Mouse (Mus musculus) myocyte (in vitro differentiated cells): ENCODE measurements around the gene Trip12. TPM values are rescaled to one million over a fixed set of nuclear protein-coding genes. Genes with fewer than 3 reads are reported as not detected.
A peak's percentile ranks its signal among the peaks of the same experiment; 100 is the strongest.

Experiments
- H3K27me3 ChIP-seq: one replicate; pipeline ENCODE4 v1.6.1; 2011; ENCODE audit not compliant: control insufficient read depth, insufficient read depth, insufficient read length
- H3K36me3 ChIP-seq: one replicate; pipeline ENCODE4 v1.6.1; 2011; ENCODE audit not compliant: control insufficient read depth, insufficient read depth
- H3K4me2 ChIP-seq: one replicate; pipeline ENCODE4 v1.6.1; 2011; ENCODE audit warnings: low read depth, control low read depth
- H3K4me3 ChIP-seq: one replicate; pipeline ENCODE4 v1.5.1; 2011; ENCODE audit warnings: mild to moderate bottlenecking, control low read depth, moderate library complexity
- H3K79me2 ChIP-seq: one replicate; pipeline ENCODE4 v1.6.1; 2011; ENCODE audit not compliant: control insufficient read depth, insufficient read depth
- H3ac ChIP-seq: one replicate; pipeline ENCODE4 v1.6.1; 2011; ENCODE audit not compliant: control insufficient read depth, insufficient read length
- CEBPB ChIP-seq: IDR thresholded peaks from 2 replicates; pipeline ENCODE4 v1.6.1; 2011; ENCODE audit warnings: mild to moderate bottlenecking, moderate library complexity; ENCODE audit not compliant: poor library complexity, insufficient read depth, severe bottlenecking
- E2F4 ChIP-seq: IDR thresholded peaks from one replicate; pipeline ENCODE4 v1.6.1; 2011; ENCODE audit warnings: mild to moderate bottlenecking, control low read depth, moderate library complexity; ENCODE audit not compliant: insufficient read depth
- MAX ChIP-seq: IDR thresholded peaks from one replicate; pipeline ENCODE4 v1.6.1; 2011; ENCODE audit warnings: low read depth, mild to moderate bottlenecking, control low read depth
- MYOD1 ChIP-seq, 3 experiments: IDR thresholded peaks; one replicate each; pipeline ENCODE4 v1.6.1; 2011; ENCODE audit warnings: control low read depth in 2 of 3, low read depth in 2 of 3, mild to moderate bottlenecking in 2 of 3, moderate library complexity in 1 of 3; ENCODE audit not compliant: insufficient read length in 2 of 3, control insufficient read depth in 1 of 3
- MYOG ChIP-seq, 3 experiments: IDR thresholded peaks; one replicate each; pipeline ENCODE4 v1.6.1; 2011; ENCODE audit warnings: control low read depth in 2 of 3, low read depth in 2 of 3, mild to moderate bottlenecking in 2 of 3; ENCODE audit not compliant: insufficient read length in 2 of 3, control insufficient read depth in 1 of 3, insufficient read depth in 1 of 3
- POLR2A ChIP-seq: IDR thresholded peaks from one replicate; pipeline ENCODE4 v1.6.1; 2011; ENCODE audit warnings: low read depth, mild to moderate bottlenecking, control low read depth, moderate library complexity; ENCODE audit not compliant: insufficient read length
- POLR2AphosphoS2 ChIP-seq: IDR thresholded peaks from one replicate; pipeline ENCODE4 v1.6.1; 2011; ENCODE audit warnings: low read depth, control low read depth; ENCODE audit not compliant: insufficient read length
- REST ChIP-seq: IDR thresholded peaks from one replicate; pipeline ENCODE4 v1.6.1; 2011; ENCODE audit warnings: mild to moderate bottlenecking, control low read depth, moderate library complexity; ENCODE audit not compliant: insufficient read depth, insufficient read length
- SRF ChIP-seq: IDR thresholded peaks from one replicate; pipeline ENCODE4 v1.6.1; 2011; ENCODE audit warnings: low read depth; ENCODE audit not compliant: control insufficient read depth, insufficient read length
- TCF12 ChIP-seq: IDR thresholded peaks from one replicate; pipeline ENCODE4 v1.6.1; 2011; ENCODE audit warnings: mild to moderate bottlenecking, control low read depth; ENCODE audit not compliant: poor library complexity, insufficient read depth, severe bottlenecking
- TCF3 ChIP-seq: IDR thresholded peaks from one replicate; pipeline ENCODE4 v1.6.1; 2011; ENCODE audit warnings: low read depth, control low read depth; ENCODE audit not compliant: insufficient read length
- USF1 ChIP-seq: IDR thresholded peaks from one replicate; pipeline ENCODE4 v1.6.1; 2011; ENCODE audit warnings: low read depth, mild to moderate bottlenecking, control low read depth, moderate library complexity
- polyA plus RNA-seq: library from polyadenylated mRNA; unstranded; fragments of >200 nt; fragmentation: generic; extraction: Trizol; gene quantifications from one replicate; pipeline ENCODE4 v1.2.1, GENCODE M21; 2012; ENCODE audit warnings: missing spikeins

Trip12 gene
- polyA plus RNA-seq, 1 experiment = 52.6 TPM

- no peak overlapping the region for H3K4me3 ChIP-seq
- no peak for TF ChIP-seq MYOG (IDR thresholded peaks at IDR 0.05; ENCODE audit: control insufficient read depth in 1 of 3, insufficient read depth in 1 of 3, insufficient read length in 2 of 3, low read depth in 2 of 3)
- no peak for TF ChIP-seq USF1
- TF ChIP-seq TCF12 = no peak
- TF ChIP-seq POLR2A = no peak
- TF ChIP-seq MAX = no peak
- TF ChIP-seq MYOD1 (IDR thresholded peaks at IDR 0.05; ENCODE audit: control insufficient read depth in 1 of 3, insufficient read length in 2 of 3, low read depth in 2 of 3) = no peak
- TF ChIP-seq CEBPB = no peak
- no peak for TF ChIP-seq TCF3
- TF ChIP-seq POLR2AphosphoS2 = no peak
- TF ChIP-seq SRF = no peak
- no peak for TF ChIP-seq E2F4
- TF ChIP-seq REST = no peak
- peaks cover 5% of the 10 kb centered on the region for H3K27me3 ChIP-seq
- no peak overlapping the region for H3ac ChIP-seq
- no peak overlapping the region for H3K4me2 ChIP-seq
- H3K36me3 ChIP-seq = no peaks in the 10 kb centered on the region
- no peaks in the 10 kb centered on the region for H3K79me2 ChIP-seq
Observed at GRCm38 (mm10) chr1:84700254-84700653, 140.1 kb downstream of the Trip12 start.

DNA sequence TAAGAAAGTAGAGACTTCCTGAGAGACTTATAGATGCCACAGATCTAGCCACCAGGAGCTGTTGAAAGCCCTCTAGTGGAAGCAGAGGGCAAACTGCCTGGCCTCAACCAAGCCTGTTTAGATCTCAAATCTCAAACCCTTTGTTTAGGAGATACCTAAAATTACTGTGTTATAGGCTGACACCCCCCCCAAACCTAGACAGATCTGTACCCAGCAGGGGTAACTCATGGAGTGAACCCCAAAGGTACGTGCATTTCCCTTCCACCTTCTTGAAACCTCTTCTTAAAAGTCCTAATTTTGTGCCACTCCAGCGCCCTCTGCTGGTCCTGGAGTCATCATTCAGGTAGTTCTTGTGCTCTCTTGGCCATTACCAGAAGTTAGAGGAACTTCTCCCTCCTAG, 143.2 kb downstream of the Trip12 start:
- H3K79me2 ChIP-seq = no peaks in the 10 kb centered on the region
- H3ac ChIP-seq = no peak overlapping the region
- peaks cover 9% of the 10 kb centered on the region for H3K27me3 ChIP-seq
- TF ChIP-seq POLR2A (no peak), SRF (no peak), TCF12 (no peak), TCF3 (no peak), MYOD1 (IDR thresholded peaks at IDR 0.05; ENCODE audit: control insufficient read depth in 1 of 3, insufficient read length in 2 of 3, low read depth in 2 of 3) (no peak), CEBPB (no peak), USF1 (no peak), MYOG (IDR thresholded peaks at IDR 0.05; ENCODE audit: control insufficient read depth in 1 of 3, insufficient read depth in 1 of 3, insufficient read length in 2 of 3, low read depth in 2 of 3) (no peak), MAX (no peak), E2F4 (no peak), REST (no peak), POLR2AphosphoS2 (no peak)
- H3K4me3 ChIP-seq = no peak overlapping the region
- no peaks in the 10 kb centered on the region for H3K36me3 ChIP-seq
- H3K4me2 ChIP-seq = no peak overlapping the region

DNA sequence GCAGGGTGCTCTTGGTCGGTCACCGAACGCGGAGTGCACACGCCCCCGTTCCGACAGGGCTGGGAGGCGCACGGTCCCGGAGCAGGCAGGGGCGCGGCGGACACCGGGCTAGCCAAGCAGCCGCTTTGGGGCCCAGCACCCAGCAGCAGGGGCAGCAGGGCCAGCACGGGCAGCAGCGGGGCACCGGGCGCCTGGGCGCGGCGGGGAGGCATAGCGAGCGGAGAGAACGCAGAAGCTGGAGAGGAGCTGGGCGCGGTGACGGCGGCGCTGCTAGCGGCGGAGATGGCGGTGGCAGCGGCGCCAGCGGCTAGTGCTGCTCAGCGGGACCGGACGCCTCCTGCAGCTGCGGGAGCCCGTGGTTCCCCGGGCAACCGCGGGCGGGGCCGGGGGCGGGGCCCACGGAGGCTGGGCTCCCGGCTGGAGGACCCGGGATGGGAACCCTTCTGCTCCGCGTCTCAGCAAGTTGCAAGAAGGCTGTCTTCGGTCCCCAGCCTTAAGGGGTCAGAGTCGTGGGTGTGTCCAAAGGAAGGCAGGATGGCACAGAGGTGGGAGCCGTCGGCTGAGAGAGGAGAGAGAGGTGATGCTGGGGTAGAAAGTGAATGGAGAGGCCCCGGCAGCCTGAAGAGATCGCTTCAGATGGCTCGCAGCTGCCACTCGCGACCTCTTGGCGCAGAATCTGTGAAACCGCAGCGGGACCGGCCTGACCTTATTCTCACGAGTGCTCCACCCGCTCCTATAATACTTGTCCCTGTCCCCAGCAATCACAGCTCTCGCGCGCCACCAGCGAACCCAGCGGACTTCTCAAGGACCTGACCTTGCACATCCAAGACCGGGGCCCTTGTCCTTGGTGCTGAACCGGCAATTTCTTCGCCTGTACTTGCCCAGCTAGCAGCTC, 144.6 kb downstream of the Trip12 start, which contains the start of gene Dner:
TSS of gene Dner (minus strand) at position 705 of the 895 bp plus-strand sequence.
- H3K4me3 ChIP-seq = no peak within 1 kb of the TSS
- no peak within 1 kb of the TSS for H3ac ChIP-seq
- H3K4me2 ChIP-seq = no peak within 1 kb of the TSS
- TF ChIP-seq REST (peak; percentile 78), MYOG (IDR thresholded peaks at IDR 0.05; ENCODE audit: control insufficient read depth in 1 of 3, insufficient read depth in 1 of 3, insufficient read length in 2 of 3, low read depth in 2 of 3) (no peak), SRF (no peak), TCF3 (no peak), POLR2A (no peak), MYOD1 (IDR thresholded peaks at IDR 0.05; ENCODE audit: control insufficient read depth in 1 of 3, insufficient read length in 2 of 3, low read depth in 2 of 3) (peak in 1 of 3 experiments; percentile 2), USF1 (no peak)
- peaks cover 9% of the 10 kb centered on the region for H3K27me3 ChIP-seq
- no peaks in the 10 kb centered on the region for H3K36me3 ChIP-seq
- H3K79me2 ChIP-seq = no peaks in the 10 kb centered on the region

GRCm38 (mm10) chr1:84694688-84695474, 145.4 kb downstream of the Trip12 start:
- H3K4me3 ChIP-seq = no peak overlapping the region
- no peak overlapping the region for H3K4me2 ChIP-seq
- no peak overlapping the region for H3ac ChIP-seq
- peaks cover 9% of the 10 kb centered on the region for H3K27me3 ChIP-seq
- TF ChIP-seq MYOG (IDR thresholded peaks at IDR 0.05; ENCODE audit: control insufficient read depth in 1 of 3, insufficient read depth in 1 of 3, insufficient read length in 2 of 3, low read depth in 2 of 3) (peak in 1 of 3 experiments; percentile 39), MYOD1 (IDR thresholded peaks at IDR 0.05; ENCODE audit: control insufficient read depth in 1 of 3, insufficient read length in 2 of 3, low read depth in 2 of 3) (peak in 2 of 3 experiments; percentile 25 to 49), E2F4 (no peak)
- no peaks in the 10 kb centered on the region for H3K79me2 ChIP-seq
- H3K36me3 ChIP-seq = no peaks in the 10 kb centered on the region
